Mouse (Mus musculus) megakaryocyte, embryonic 14.5 days (primary cell): Measurements from ENCODE around the gene Rasal1.

Experiments
- FLI1 ChIP-seq: IDR thresholded peaks from 2 replicates; pipeline ENCODE4 v1.6.1; 2012; ENCODE audit warnings: low read length, inconsistent platforms, mixed read lengths
- GATA1 ChIP-seq: IDR thresholded peaks from 3 replicates; pipeline ENCODE4 v1.6.1; 2012; ENCODE audit warnings: mixed read lengths, low read length, inconsistent platforms, borderline replicate concordance

DNA sequence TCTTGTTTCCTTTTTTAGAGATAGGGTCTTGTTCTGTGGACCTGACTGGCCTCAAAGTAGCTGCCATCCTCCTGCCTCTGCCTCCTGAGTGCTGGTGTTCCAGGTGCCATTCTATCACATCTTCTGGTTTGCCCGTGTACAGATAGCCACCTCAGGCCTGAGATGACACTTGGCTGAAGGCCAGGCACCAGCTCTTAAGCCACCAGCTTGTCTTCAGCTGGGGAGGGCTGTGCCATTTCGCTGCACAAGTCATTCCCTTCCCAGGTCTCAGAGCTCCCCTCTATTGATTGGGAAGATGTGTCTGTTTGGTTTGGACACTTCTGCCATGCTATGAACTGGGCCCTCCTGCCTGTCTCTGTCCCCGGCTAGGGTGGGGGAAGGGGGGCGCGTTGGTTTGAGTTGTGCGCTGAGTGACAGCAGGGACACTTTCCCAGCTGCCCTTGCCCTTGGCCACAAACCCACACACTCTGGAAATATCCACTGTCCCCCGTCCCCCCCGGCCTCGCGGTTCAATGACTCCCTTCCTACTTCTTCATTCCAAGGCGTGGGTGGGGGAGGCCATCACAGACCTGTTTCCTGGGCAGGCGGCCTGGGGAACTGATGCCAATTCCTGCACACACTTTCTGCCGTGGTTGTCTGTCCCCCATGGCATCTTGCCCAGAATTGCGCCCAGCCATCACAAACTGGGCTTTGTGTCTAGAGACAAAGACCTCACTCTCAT is 5.1 kb upstream of the Rasal1 start:
- TF ChIP-seq GATA1 (no peak), FLI1 (no peak)
